Mouse (Mus musculus): ENCODE data around the gene Hapln4. TPM values are rescaled to one million over a fixed set of nuclear protein-coding genes. Genes with fewer than 3 reads are reported as not detected.

Hapln4 gene
- total RNA-seq, 1 experiment, result 2.2 TPM

GRCm38 (mm10) chr8:70134086-70134485 is 50.8 kb downstream of the Hapln4 start:
- Histone ChIP-seq H3K4me3 (ENCODE audit: insufficient read depth in 1 of 2, low read depth in 1 of 2, low read length in 2 of 2, poor library complexity in 1 of 2, severe bottlenecking in 1 of 2) (no peak overlapping the region), H3K36me3 (ENCODE audit: control insufficient read depth, insufficient read depth, low read length, poor library complexity, severe bottlenecking) (peaks cover 29% of the 10 kb centered on the region), H3K9me3 (ENCODE audit: control insufficient read depth, insufficient read depth, low read depth, low read length) (no peaks in the 10 kb centered on the region), H3K27ac (ENCODE audit: insufficient read depth, low read depth, low read length, poor library complexity, severe bottlenecking) (no peak overlapping the region), H3K4me1 (ENCODE audit: control insufficient read depth in 2 of 2, insufficient read depth in 2 of 2, low read length in 2 of 2, poor library complexity in 1 of 2) (peaks cover 2 to 10% of the 10 kb centered on the region in 2 experiments; a peak in 2 of 4 replicates), H3K9ac (ENCODE audit: insufficient read depth, low read depth, low read length, poor library complexity, severe bottlenecking) (no peak overlapping the region)
- DNase-seq (ENCODE audit: low read depth, low spot score), result no peak
- in situ Hi-C loops (cut with MboI; ENCODE audit: low sequenced_read_pairs in 2 of 2, unreplicated experiment in 2 of 2), result no loop called here
- TF ChIP-seq HCFC1 (IDR thresholded peaks at IDR 0.05; ENCODE audit: borderline replicate concordance, insufficient read depth, low read length) (no peak), ZNF384 (IDR thresholded peaks at IDR 0.05; ENCODE audit: low read depth, low read length) (no peak), MAFK (IDR thresholded peaks at IDR 0.05; ENCODE audit: insufficient read depth, low read depth, low read length) (no peak), CHD2 (IDR thresholded peaks at IDR 0.05; ENCODE audit: low read depth, low read length) (no peak), ZC3H11A (IDR thresholded peaks at IDR 0.05; ENCODE audit: borderline replicate concordance, low read depth, low read length) (no peak)

GRCm38 (mm10) chr8:70134931-70135330 is 51.7 kb downstream of the Hapln4 start:
- no peak overlapping the region for H3K9ac ChIP-seq (ENCODE audit: insufficient read depth, low read depth, low read length, poor library complexity, severe bottlenecking)
- no peak for TF ChIP-seq ZNF384 (IDR thresholded peaks at IDR 0.05; ENCODE audit: low read depth, low read length)
- TF ChIP-seq MAFK (IDR thresholded peaks at IDR 0.05; ENCODE audit: insufficient read depth, low read depth, low read length), result no peak
- no peak for TF ChIP-seq ZC3H11A (IDR thresholded peaks at IDR 0.05; ENCODE audit: borderline replicate concordance, low read depth, low read length)
- no peak for TF ChIP-seq CHD2 (IDR thresholded peaks at IDR 0.05; ENCODE audit: low read depth, low read length)
- no peak for TF ChIP-seq HCFC1 (IDR thresholded peaks at IDR 0.05; ENCODE audit: borderline replicate concordance, insufficient read depth, low read length)
- no peak overlapping the region for H3K4me3 ChIP-seq (ENCODE audit: insufficient read depth in 1 of 2, low read depth in 1 of 2, low read length in 2 of 2, poor library complexity in 1 of 2, severe bottlenecking in 1 of 2)
- H3K4me1 ChIP-seq (ENCODE audit: control insufficient read depth in 2 of 2, insufficient read depth in 2 of 2, low read length in 2 of 2, poor library complexity in 1 of 2), result 0 out of 4 replicates have a peak, but pooled peaks cover 0 to 5% of the 10 kb centered on the region in 2 experiments
- H3K36me3 ChIP-seq (ENCODE audit: control insufficient read depth, insufficient read depth, low read length, poor library complexity, severe bottlenecking), result peaks cover 29% of the 10 kb centered on the region
- no peaks in the 10 kb centered on the region for H3K9me3 ChIP-seq (ENCODE audit: control insufficient read depth, insufficient read depth, low read depth, low read length)
- no peak for DNase-seq (ENCODE audit: low read depth, low spot score)
- no peak overlapping the region for H3K27ac ChIP-seq (ENCODE audit: insufficient read depth, low read depth, low read length, poor library complexity, severe bottlenecking)
- in situ Hi-C loops (cut with MboI; ENCODE audit: low sequenced_read_pairs in 2 of 2, unreplicated experiment in 2 of 2), result no loop called here

- in situ Hi-C loops (cut with MboI; ENCODE audit: low sequenced_read_pairs in 2 of 2, unreplicated experiment in 2 of 2), result no loop called here
- no peak for TF ChIP-seq ZC3H11A (IDR thresholded peaks at IDR 0.05; ENCODE audit: borderline replicate concordance, low read depth, low read length)
- no peak for TF ChIP-seq ZNF384 (IDR thresholded peaks at IDR 0.05; ENCODE audit: low read depth, low read length)
- no peak for TF ChIP-seq HCFC1 (IDR thresholded peaks at IDR 0.05; ENCODE audit: borderline replicate concordance, insufficient read depth, low read length)
- TF ChIP-seq MAFK (IDR thresholded peaks at IDR 0.05; ENCODE audit: insufficient read depth, low read depth, low read length), result no peak
- no peak for TF ChIP-seq CHD2 (IDR thresholded peaks at IDR 0.05; ENCODE audit: low read depth, low read length)
- no peaks in the 10 kb centered on the region for H3K9me3 ChIP-seq (ENCODE audit: control insufficient read depth, insufficient read depth, low read depth, low read length)
- DNase-seq (ENCODE audit: low read depth, low spot score), result no peak
- H3K9ac ChIP-seq (ENCODE audit: insufficient read depth, low read depth, low read length, poor library complexity, severe bottlenecking), result no peak overlapping the region
- 0 out of 4 replicates have a peak, but pooled peaks cover 0 to 7% of the 10 kb centered on the region in 2 experiments for H3K4me1 ChIP-seq (ENCODE audit: control insufficient read depth in 2 of 2, insufficient read depth in 2 of 2, low read length in 2 of 2, poor library complexity in 1 of 2)
- no peak overlapping the region for H3K4me3 ChIP-seq (ENCODE audit: insufficient read depth in 1 of 2, low read depth in 1 of 2, low read length in 2 of 2, poor library complexity in 1 of 2, severe bottlenecking in 1 of 2)
- H3K36me3 ChIP-seq (ENCODE audit: control insufficient read depth, insufficient read depth, low read length, poor library complexity, severe bottlenecking), result peaks cover 29% of the 10 kb centered on the region
- no peak overlapping the region for H3K27ac ChIP-seq (ENCODE audit: insufficient read depth, low read depth, low read length, poor library complexity, severe bottlenecking)
Measured at GRCm38 (mm10) chr8:70136591-70136990, 53.3 kb downstream of the Hapln4 start.

GRCm38 (mm10) chr8:70137890-70138289 is 54.6 kb downstream of the Hapln4 start:
- peaks cover 30% of the 10 kb centered on the region for H3K36me3 ChIP-seq (ENCODE audit: control insufficient read depth, insufficient read depth, low read length, poor library complexity, severe bottlenecking)
- in situ Hi-C loops (cut with MboI; ENCODE audit: low sequenced_read_pairs in 2 of 2, unreplicated experiment in 2 of 2), result no loop called here
- no peak for DNase-seq (ENCODE audit: low read depth, low spot score)
- no peak for TF ChIP-seq ZNF384 (IDR thresholded peaks at IDR 0.05; ENCODE audit: low read depth, low read length)
- TF ChIP-seq ZC3H11A (IDR thresholded peaks at IDR 0.05; ENCODE audit: borderline replicate concordance, low read depth, low read length), result no peak
- no peak for TF ChIP-seq CHD2 (IDR thresholded peaks at IDR 0.05; ENCODE audit: low read depth, low read length)
- TF ChIP-seq HCFC1 (IDR thresholded peaks at IDR 0.05; ENCODE audit: borderline replicate concordance, insufficient read depth, low read length), result no peak
- TF ChIP-seq MAFK (IDR thresholded peaks at IDR 0.05; ENCODE audit: insufficient read depth, low read depth, low read length), result no peak
- no peaks in the 10 kb centered on the region for H3K9me3 ChIP-seq (ENCODE audit: control insufficient read depth, insufficient read depth, low read depth, low read length)
- no peak overlapping the region for H3K4me3 ChIP-seq (ENCODE audit: insufficient read depth in 1 of 2, low read depth in 1 of 2, low read length in 2 of 2, poor library complexity in 1 of 2, severe bottlenecking in 1 of 2)
- 0 out of 4 replicates have a peak, but pooled peaks cover 0 to 4% of the 10 kb centered on the region in 2 experiments for H3K4me1 ChIP-seq (ENCODE audit: control insufficient read depth in 2 of 2, insufficient read depth in 2 of 2, low read length in 2 of 2, poor library complexity in 1 of 2)
- H3K27ac ChIP-seq (ENCODE audit: insufficient read depth, low read depth, low read length, poor library complexity, severe bottlenecking), result no peak overlapping the region
- H3K9ac ChIP-seq (ENCODE audit: insufficient read depth, low read depth, low read length, poor library complexity, severe bottlenecking), result no peak overlapping the region

All from ES-E14 (cell line).